Mouse (Mus musculus): Measurements from ENCODE around the gene Kmt2d.

- TF ChIP-seq CTCF (IDR thresholded peaks at IDR 0.05; ENCODE audit: control insufficient read depth, insufficient read depth, low read length) (no peak), POLR2A (IDR thresholded peaks at IDR 0.05; ENCODE audit: borderline replicate concordance, control insufficient read depth, low read depth, low read length) (no peak)
These were observed 11.5 kb downstream of the Kmt2d start for GRCm38 (mm10) chr15:98859319-98860043.
